Mouse (Mus musculus): ENCODE results near the gene Ofcc1. TPM values are rescaled to one million over a fixed set of nuclear protein-coding genes. Genes with fewer than 3 reads are reported as not detected.

Gene Ofcc1
- total RNA-seq, 2 experiments from 2014 or later, result not detected

DNA sequence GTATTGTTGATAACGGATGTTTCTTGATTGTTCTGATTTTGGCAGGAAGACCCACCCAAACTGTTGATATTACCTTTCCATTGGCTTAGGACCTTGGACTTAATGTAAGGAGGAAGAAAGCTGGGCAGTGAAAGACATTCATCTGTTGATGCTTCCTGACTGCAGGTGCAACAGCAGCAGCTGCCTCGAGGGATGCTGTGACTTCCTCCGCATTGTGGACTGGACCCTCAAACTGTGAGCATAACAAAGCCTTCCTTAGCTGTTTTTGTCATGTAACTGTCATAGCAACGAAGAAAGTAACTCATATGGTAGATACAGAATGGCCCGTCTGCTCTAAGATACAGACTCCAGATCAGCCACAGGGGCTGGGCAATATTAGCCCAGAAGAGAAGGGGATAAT, 102.5 kb downstream of the Ofcc1 start:
- DNase-seq (ENCODE audit: low spot score in 2 of 2), result no peak

DNA sequence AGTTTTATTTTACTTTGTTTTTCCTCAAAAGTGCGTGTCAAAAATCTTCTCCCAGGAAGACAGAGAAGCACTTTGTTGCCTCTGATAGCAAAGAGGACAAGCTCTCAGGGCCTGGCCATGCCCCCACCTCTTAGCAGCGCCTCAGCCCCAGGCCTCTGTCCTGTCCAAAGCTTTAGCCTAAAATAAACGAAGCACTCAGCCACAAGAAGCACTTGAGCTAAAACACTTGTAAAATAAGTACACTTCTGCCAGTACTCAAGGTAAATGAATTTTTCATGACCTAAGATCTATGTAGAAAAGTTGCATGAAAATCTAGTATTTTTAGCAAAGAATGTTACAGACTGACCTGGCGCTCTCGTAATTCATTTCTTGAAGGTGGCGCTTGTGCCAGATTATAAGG, 117.4 kb downstream of the Ofcc1 start:
- no peak for DNase-seq (ENCODE audit: low spot score in 2 of 2)

DNA sequence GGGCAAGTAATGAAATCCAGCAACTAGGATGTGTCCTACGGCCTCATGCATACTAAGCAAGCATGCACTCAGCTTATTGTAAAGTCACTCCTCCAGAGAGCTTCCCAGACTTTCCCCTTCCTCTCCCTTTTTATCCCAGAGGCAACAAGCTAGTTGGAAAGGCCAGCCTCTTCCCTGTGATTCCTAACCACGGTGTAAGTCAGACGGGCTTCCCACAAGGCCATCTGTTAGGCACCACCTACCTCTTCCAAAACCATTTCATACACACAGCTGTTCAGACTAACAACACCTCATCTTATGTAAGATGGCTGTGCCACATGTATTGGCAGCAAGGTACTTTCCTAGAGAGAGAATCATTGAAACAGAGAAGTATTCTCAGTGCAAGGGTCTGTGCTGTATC, 124.9 kb downstream of the Ofcc1 start:
- DNase-seq (ENCODE audit: low spot score in 2 of 2), result peak; percentile 13 to 36

DNA sequence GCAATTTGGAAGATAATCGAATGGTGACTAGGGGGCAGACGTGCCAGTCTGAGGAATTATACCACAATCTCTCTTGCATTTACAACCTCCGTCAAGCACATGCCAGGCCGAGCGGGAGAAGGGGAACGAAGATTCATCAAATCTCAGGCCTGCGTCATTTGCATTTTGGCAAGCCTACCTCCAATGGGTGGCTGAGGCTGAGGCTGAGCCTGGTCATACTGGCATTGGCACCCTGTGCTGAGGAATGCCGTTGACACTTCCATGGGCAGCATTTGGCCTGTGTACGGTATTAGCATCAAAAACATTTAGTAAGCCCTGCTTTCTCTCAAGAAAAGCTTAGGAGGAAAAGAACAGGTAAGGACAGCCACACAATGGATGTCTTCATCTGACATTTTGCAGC, 152.9 kb downstream of the Ofcc1 start:
- no peak for DNase-seq (ENCODE audit: low spot score in 2 of 2)

DNA sequence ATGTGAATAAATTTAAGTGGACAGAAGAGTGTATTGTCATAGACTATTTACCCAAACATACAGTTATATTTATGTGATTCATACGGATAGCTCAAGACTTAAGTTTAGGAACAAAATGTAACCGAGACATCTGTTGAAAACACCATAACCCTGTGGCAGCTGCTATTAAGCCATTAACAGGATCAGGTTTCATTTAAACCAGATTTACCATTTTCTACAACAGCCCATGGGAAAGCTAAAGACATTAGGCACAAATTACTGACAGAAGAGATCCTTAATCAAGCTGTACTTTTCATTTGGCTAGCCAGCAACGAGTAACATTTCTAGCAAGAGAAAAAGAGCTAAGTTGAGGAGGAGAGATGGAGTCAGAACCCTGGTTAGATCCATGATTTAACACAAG, 179.5 kb downstream of the Ofcc1 start:
- no peak for DNase-seq (ENCODE audit: low spot score in 2 of 2)

DNA sequence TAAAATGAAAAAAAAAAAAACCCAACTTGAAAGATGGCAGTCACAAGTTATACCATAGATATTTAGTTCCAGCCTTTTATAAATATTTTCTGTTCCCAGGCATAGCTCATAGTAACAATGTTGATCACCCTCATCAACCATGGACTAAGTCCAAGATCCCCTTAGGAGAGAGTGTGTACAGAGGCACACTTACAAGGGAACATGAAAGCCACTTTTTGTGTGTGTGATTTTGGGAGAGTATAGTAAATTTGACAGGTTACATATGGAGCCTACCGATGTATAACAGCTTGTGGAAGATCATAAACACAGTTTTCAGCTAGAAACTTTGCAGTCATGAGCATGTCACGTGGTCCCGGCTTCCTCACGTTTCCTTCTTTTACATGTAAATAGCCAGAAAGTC, 189.5 kb downstream of the Ofcc1 start:
- no peak for DNase-seq (ENCODE audit: low spot score in 2 of 2)

DNA sequence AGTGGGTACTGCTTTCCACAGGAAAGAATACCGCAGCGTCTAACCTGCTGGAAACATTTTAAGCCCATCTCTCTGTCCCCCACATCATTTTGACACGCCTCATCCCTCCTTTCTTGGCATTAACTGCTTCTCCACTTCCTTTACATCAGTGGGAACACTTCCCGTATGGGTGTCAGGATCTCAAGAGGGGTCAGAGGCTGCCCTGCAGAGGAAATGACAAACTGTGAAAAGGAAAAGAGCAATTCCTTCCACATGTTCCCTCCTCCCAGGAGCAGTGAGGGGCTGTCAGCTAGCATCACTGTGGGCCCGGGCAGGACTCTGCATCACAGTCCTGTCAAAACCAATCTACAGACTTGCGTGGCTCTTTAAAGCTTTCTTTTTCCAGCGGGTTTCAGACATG, 193.4 kb downstream of the Ofcc1 start:
- no peak for DNase-seq (ENCODE audit: low spot score in 2 of 2)

DNA sequence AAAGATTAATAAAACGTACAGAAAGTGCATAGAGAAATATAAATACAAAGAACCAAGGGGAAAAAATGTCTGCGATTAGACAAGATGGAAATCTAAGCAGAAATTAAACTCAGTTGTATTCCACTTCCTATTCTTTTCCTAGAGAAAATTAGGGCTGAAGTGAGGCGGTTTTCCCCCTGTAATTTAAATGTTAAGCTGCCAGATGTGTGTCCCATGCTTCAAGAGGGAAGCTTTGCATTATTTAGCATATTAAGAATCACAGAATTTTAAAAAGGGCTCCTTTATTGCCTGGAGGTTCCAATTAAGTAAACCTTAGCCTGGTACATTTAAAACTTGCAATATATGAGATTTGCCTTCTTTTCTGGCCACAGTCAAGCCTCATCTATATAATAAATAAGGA, 205.8 kb downstream of the Ofcc1 start:
- no peak for DNase-seq (ENCODE audit: low spot score in 2 of 2)

DNA sequence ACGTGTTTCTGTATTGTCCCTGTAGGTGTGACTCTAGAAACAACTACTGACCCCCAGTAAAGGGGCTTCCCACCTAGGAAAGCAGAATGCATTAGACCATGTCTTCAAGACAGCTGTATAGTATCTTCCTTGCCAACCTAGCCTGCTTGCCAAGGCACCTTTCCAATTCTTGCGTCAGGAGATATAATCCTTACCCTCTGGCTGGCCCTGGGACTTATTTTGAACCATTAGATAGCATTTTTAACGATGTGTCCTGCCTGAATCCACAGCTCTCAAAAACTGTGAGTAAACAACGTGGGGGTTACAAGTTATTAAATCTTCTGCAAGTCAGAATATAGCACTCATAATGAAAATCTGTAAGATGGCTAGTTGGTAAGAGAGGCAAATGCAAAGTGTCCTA, 221.3 kb downstream of the Ofcc1 start:
- DNase-seq (ENCODE audit: low spot score in 2 of 2), result no peak

DNA sequence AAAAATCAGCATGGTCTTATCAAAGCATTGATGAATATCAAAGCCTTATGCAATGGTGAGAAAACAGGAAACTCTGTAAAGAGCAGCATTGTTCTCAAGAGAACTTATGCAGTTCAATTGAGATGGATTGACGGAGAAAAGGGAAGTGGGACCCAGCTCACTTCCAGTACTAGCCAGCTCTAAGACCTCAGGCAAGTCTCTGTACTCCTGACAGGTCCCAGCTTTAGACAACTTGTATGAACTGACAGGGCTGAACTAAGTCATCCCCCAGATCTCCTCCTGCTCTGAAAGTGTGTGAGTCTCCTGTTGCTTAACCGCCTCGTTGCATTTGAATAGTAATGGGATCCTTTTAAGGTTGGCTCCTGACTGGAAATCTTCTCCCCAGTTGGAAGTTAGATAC, 225.2 kb downstream of the Ofcc1 start:
- DNase-seq (ENCODE audit: low spot score in 2 of 2), result no peak

DNA sequence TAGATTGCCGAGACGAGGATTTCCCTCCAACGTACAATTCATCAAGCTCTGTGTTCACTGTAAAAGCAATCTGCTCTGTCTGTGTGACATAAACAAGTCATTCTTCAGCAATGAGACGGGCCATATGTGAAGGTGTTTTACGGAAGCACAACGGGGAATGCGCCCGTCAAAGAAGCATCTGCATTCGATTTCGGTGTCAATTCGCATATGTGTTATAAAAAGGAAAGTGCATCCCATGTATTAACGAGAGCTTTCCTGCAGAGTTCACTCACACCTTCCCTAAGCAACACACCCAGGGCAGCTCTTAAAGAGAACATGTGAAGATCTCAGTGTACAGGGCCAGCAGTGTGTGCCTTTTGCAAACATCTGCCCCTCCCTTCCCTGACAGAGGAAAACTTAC, 225.6 kb downstream of the Ofcc1 start:
- no peak for DNase-seq (ENCODE audit: low spot score in 2 of 2)

DNA sequence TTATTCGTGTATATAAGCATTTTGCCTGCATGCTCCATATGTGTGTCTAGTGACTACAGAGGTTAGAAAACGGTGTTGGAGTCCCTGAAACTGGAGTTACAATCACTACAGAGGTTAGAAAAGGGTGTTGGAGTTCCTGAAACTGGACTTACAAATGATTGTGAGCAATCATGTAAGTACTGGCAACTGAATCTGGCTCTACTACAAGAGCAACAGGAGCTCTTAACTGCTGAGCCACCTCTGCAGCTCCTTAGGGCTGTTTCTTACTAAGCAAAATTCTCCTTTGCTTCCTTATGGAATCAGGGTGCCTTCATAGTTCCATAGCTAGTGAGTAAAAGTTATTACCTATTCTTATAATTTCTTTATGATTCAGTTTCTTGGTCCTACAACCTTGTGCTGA, 237.4 kb downstream of the Ofcc1 start:
- DNase-seq (ENCODE audit: low spot score in 2 of 2), result no peak

DNA sequence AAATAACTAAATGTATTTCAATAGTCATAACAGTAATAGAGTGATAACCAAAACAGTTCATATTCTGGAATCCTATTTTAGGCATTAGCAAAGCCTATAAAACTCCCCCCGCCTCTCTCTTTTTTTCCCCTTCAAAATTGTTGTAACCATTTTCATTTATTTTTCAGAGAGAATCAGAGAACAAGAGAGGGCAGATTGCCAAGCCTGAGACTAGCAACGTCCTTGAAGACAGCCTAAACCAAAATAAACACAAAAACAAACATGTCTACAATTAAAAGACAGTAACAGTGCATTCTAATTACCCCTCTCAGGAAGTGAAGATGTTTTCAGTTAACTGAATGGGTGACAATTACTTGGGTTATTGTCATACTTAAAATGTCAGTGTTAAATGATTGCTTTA, 248.9 kb downstream of the Ofcc1 start:
- DNase-seq (ENCODE audit: low spot score in 2 of 2), result no peak

DNA sequence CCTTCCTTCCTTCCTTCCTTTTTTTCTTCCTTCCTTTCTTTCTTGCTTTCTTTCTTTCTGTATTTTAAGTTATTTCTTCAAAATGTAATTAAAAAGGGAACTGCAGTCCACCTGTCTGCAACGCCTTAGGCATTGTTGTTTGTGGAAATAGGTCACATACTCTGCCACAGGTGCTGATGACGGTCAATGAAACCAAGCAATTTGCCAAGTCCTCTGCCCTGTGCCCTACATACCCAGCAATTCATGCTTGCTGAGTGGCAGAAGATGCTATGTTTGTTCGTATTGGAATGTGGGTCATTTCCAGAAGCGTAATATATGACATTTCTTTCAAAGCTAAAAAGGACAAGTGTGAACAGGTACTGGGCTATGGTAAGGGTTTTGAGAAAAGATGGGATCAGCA, 285.0 kb downstream of the Ofcc1 start:
- DNase-seq (ENCODE audit: low spot score in 2 of 2), result no peak

DNA sequence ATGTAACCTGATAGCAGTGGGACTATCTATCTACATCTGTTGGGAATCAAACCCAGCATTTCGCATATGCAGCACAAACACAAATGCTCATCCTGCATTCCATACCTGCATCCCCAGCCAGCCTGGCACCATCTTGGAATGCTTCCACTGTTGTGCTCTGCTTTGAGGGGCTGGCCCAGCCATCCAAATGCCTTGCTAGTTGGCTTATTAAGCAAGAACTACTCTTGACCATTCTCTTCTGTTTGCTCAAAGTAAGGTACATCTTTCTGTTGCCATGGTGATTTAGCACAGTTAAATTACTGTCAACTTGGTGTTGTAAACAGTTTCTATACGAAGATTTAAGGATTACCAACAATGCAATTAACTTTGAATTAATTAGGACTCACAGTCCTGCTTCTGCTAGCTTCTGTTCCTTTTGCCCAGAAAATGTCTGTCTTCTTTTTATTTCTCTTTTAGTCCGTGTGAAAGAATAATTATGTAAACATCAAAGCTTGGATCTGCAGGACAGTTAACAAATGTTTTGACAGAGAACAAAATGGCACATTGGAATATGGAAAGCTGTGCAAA, 286.3 kb downstream of the Ofcc1 start:
- DNase-seq (ENCODE audit: low spot score in 2 of 2), result no peak

DNA sequence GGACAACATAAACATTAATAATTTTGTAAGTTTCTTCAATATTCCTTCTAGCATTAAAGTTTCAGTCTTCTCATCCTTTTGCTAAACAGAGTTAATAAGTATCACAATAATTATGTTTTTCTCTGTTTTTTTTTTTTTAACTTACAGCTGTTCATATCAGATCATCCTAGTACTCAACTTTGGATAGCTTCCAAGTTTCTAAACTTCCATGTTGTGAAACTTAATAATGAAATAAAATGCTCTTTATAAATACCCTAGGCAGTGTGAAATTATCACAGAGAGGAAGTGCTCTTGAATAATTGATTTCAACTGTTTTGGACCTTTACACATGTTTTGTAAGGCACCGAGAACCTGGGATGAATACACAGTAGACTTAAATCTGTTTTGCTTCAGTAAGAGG, 291.2 kb downstream of the Ofcc1 start:
- no peak for DNase-seq (ENCODE audit: low spot score in 2 of 2)

DNA sequence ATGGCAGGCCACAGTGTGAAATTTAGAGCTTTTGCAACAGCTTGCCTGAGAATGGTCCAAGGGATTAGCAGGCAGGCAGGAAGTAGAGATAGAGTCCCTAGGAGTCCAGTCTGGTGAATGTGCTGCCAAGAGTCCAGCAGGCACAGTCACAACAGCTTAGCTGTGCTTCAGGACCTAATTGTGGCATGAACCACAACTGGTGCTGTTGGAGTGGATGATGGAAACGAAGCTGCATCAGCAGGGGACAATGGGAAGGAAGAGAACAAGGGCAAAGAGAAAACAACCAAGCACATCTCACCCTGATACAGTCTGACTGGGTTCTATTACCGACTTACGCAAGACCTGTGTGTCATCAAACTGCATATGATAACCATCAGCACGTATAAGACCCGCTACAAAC, 300.0 kb downstream of the Ofcc1 start:
- no peak for DNase-seq (ENCODE audit: low spot score in 2 of 2)

DNA sequence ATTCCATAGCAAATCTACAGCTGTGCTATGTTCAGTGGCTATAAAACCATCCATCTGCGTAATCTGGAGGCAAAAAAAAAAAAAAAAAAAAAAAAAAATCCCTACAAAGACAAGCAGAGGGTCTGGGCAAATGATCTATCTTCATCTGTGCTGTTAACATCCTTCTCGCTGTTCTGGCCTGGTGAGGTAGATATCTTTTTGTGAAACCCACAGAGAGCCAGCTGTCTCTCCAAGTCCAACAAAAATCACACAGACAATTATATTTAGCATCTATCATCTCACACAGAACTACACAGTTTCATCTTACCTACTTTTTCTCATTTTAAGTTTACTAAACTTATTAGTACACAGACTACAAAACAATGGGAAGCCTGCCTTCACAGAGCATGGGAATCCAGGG, 323.4 kb downstream of the Ofcc1 start:
- no peak for DNase-seq (ENCODE audit: low spot score in 2 of 2)

DNA sequence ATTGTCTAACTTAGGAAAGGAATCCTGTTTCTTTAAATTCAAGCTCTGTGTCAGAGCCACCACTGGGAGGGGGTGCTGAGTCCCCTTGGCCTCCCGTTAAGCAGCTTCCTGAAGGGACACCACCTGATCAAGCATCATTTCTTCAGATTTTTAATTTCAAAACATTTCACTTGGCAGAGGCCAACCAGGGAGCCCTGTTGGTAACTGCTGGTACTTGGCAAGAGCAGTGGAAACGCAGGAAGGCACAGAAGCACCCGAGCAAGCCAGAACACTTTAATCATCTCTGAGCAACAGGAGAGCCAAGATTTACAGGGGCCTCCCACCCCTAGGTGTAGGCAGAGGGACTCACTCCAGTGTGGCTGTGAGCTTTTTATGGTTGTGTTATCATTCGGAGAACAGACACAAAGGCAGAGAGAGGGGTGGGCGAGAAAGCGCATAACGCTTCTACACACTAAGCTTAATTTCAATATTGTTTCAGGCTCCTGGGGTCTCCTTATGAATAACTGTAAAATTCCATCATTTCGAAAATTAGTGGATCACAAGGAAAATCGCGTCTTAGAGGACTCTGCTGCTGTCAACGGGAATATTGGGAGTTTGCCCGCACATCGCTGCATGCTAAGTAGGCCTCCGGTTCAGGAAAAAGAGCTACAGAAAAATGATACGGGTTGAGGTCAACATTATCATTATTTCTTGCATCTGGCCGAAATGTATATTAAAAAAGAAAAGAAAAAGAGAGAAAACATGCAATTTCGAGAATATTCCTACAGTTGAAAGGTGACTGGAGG, 324.1 kb downstream of the Ofcc1 start:
- peak; percentile 25 to 55 for DNase-seq (ENCODE audit: low spot score in 2 of 2)

DNA sequence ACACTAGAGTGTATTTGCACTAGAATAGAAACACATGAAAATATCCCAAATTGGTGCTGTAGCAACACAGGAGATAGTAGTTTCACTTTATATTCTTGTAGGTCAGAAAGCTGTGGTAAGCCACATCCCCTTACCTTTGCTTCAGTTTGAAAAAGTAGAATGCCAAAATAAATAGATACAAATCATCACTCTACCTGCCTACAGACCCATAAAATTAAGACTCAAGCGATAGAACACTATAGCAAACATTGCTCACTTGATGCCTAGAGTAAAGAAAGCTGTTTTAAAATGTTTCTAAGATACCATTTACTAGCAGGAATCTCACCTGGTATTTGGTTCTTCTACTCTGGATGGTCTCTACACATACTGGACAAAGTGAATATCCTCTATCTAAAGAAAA, 331.8 kb downstream of the Ofcc1 start:
- DNase-seq (ENCODE audit: low spot score in 2 of 2), result no peak

DNA sequence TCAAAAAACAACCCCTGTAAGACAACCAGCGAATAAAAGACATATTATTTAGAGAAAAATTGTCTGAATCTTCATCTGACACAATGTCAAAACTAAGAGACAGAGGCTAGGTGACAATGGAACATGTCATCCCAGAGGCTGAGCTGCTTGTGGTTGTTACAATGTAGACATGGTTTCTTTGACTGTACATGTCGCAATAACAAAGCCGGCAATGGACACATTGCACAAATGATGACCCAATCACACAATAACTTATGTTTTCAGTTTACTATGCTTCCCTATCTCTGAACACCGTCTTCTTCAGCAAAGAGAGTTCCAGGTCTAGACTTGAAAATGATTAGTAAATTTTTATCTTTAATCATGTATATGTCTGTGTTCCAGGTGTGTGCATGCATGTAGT, 332.4 kb downstream of the Ofcc1 start:
- no peak for DNase-seq (ENCODE audit: low spot score in 2 of 2)

DNA sequence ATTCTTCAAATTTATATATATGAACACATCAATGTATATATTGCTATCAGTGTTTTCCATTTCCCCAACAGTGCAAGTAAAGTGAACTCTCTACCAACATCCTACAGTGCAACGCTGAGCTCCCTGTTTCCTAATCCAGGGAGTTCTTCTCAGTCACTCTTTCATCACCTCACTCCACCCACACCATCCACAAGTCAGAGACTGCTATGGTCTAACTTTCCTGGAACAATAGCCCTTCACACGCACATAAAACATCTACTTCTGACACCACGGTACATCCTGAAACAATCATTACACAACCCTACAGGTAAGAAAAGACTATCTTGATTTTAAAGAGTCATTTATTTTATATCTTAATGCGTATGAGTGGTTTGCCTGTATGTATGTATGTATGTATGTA, 335.4 kb downstream of the Ofcc1 start:
- no peak for DNase-seq (ENCODE audit: low spot score in 2 of 2)

DNA sequence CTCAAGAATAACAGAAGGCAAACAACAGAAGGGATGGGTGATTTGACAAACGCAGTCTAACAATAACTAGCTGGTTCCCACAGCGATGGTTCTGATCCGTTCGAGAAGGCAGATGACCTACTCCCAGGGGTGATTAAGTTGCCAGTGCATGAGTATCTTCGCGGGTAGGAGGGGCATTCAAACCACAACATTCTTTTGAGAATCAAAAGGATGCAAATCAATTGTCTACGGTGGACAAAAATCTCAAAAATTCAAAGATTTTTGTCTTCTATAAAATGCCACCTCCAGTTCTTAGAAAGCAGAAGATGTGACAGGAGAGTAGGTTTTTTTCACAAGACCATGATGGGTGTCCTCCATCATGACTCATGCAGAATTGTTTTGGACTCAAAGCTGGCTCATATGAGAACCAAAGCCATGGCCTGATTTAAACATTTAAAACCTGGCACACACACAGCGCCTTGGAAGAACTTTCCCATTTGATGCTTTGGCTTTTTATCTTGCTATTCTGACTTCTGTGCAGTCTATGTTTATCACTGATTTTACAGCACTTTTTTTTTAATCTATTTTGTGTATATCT, 338.0 kb downstream of the Ofcc1 start:
- no peak for DNase-seq (ENCODE audit: low spot score in 2 of 2)

All from left cerebral cortex, adult 18-20 months (tissue).